Mouse (Mus musculus) ZHBTc4 (cell line): ENCODE results near the gene Epo.

Experiments used
- DNase-seq: peaks from one replicate; pipeline ENCODE4 v3.0.0-alpha.2; 2011; ENCODE audit warnings: low read depth, low spot score

Gene Epo

GRCm38 (mm10) chr5:137539291-137539801, 6.3 kb upstream of the Epo start:
- no peak for DNase-seq

- DNase-seq = no peak
Measured at GRCm38 (mm10) chr5:137537461-137537860, 4.4 kb upstream of the Epo start.

- no peak for DNase-seq
Measured at GRCm38 (mm10) chr5:137535318-137535717, 2.3 kb upstream of the Epo start.

GRCm38 (mm10) chr5:137534762-137535161, 1.7 kb upstream of the Epo start:
- no peak for DNase-seq

- DNase-seq = no peak
Measured at GRCm38 (mm10) chr5:137532808-137533116, 280 bp downstream of the Epo start.

GRCm38 (mm10) chr5:137532131-137532807, 773 bp downstream of the Epo start:
- no peak for DNase-seq

GRCm38 (mm10) chr5:137531414-137532130, 1.5 kb downstream of the Epo start:
- DNase-seq = no peak

GRCm38 (mm10) chr5:137530588-137531413, 2.2 kb downstream of the Epo start:
- DNase-seq = peak; percentile 61

GRCm38 (mm10) chr5:137530075-137530474, 3.0 kb downstream of the Epo start:
- no peak for DNase-seq

GRCm38 (mm10) chr5:137529221-137529995, 3.6 kb downstream of the Epo start:
- no peak for DNase-seq

GRCm38 (mm10) chr5:137528247-137528968, 4.6 kb downstream of the Epo start:
- DNase-seq = no peak

GRCm38 (mm10) chr5:137527413-137527812, 5.6 kb downstream of the Epo start:
- no peak for DNase-seq

- peak; percentile 51 for DNase-seq
Measured at GRCm38 (mm10) chr5:137526192-137526936, 6.7 kb downstream of the Epo start.

GRCm38 (mm10) chr5:137525511-137525910, 7.5 kb downstream of the Epo start:
- DNase-seq = no peak

- no peak for DNase-seq
Measured at GRCm38 (mm10) chr5:137524671-137525070, 8.4 kb downstream of the Epo start.

GRCm38 (mm10) chr5:137524251-137524515, 8.9 kb downstream of the Epo start:
- no peak for DNase-seq

GRCm38 (mm10) chr5:137523396-137524250, 9.4 kb downstream of the Epo start:
- DNase-seq = peak; percentile 60

- no peak for DNase-seq
Measured at GRCm38 (mm10) chr5:137522711-137523110, 10.3 kb downstream of the Epo start.

- DNase-seq = peak; percentile 67
Measured at GRCm38 (mm10) chr5:137521861-137522260, 11.2 kb downstream of the Epo start.
